Mouse (Mus musculus): ENCODE data around the gene Prkab1.

DNA sequence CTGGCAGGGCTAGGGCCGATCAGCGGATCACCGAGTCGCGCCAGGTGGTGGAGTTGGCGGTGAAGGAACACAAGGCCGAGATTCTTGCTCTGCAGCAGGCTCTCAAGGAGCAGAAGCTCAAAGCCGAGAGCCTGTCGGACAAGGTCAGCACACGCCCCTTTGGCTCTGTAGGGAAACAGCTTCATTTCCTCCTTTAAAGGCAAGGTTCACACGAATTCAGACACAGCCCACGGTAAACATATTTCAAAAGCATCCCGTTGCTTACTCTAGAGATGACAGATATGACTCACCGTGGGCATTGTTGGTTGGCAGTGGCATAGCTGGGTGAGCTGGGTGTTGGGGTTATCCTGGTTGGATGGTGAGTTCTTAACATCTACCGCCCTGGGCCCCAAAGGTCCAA is 53.1 kb downstream of the Prkab1 start:
- TF ChIP-seq TAL1 (IDR thresholded peaks at IDR 0.05; ENCODE audit: low read length) (no peak), GATA1 (IDR thresholded peaks at IDR 0.05; ENCODE audit: low read length) (no peak)
